Mouse (Mus musculus): ENCODE results near the gene Hoxa9.

DNA sequence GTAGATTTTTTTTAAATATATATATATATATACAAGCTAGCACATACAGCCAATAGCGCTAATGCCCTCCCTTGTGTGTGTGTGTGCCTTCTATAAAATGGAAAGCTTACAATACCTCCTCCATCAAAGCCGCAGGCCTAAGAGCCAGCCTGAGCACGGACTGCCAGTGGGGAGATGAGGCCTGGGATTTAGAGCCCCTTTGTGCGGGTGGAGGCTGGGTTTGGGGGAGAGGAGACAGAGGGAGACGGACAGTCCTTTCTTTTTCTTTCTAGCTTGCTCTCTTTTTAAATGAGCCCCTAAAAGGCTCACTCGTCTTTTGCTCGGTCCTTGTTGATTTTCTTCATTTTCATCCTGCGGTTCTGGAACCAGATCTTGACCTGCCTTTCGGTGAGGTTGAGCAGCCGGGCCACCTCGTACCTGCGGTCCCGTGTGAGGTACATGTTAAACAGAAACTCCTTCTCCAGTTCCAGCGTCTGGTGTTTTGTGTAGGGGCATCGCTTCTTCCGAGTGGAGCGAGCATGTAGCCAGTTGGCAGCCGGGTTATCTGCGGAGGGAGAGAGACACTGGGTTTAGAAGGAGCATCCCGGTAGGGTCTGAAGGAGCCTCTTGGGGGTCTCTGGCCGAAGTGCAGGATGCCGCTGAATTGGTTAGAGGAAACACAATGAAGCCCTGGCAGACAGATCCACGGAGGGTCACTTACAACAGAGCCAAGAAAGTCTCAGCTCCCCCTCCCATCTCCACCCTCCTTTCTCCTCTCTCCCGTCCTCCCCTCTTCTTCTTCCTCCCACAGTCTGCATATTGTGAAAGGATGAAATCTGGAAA is 6.7 kb downstream of the Hoxa9 start:
- TF ChIP-seq CTCF (IDR thresholded peaks at IDR 0.05) (no peak), POLR2A (IDR thresholded peaks at IDR 0.05; ENCODE audit: insufficient read depth, low read depth, low read length) (no peak), EP300 (IDR thresholded peaks at IDR 0.05; ENCODE audit: insufficient read depth, low read depth, low read length) (no peak)

Measured in heart, adult 2 months (tissue).